Mouse (Mus musculus) G1E (cell line): ENCODE results near the gene Uckl1.

Experiments used
- CTCF ChIP-seq: IDR thresholded peaks from 2 replicates; pipeline ENCODE4 v1.5.1; 2012; ENCODE audit warnings: low read depth, low read length, inconsistent platforms, mixed read lengths
- TAL1 ChIP-seq: conservative IDR thresholded peaks from 2 replicates; pipeline ENCODE4 v1.6.1; 2012; ENCODE audit warnings: low read depth, low read length, inconsistent platforms, mixed read lengths

- TF ChIP-seq CTCF (no peak), TAL1 (no peak)
Observed at GRCm38 (mm10) chr2:181590471-181590870, 5.8 kb upstream of the Uckl1 start.
